Mouse (Mus musculus): ENCODE measurements around the gene Sdf4. TPM values are rescaled to one million over a fixed set of nuclear protein-coding genes. Genes with fewer than 3 reads are reported as not detected.
A peak's percentile ranks its signal among the peaks of the same experiment; 100 is the strongest.

Sdf4 gene
- total and polyA plus RNA-seq, 3 experiments = 111 to 117 TPM; not detected in 1

GRCm38 (mm10) chr4:155991211-155991907 lies 1.3 kb upstream of the Sdf4 start:
- H3K9ac ChIP-seq (ENCODE audit: control insufficient read depth, low read depth, low read length, poor library complexity, severe bottlenecking) = peak overlapping the region; percentile 92
- H3K79me2 ChIP-seq (ENCODE audit: control insufficient read depth, insufficient read depth, low read length, poor library complexity) = peaks cover 48% of the 10 kb centered on the region
- peak overlapping the region; percentile 64 to 72 for H3K4me3 ChIP-seq (ENCODE audit: control insufficient read depth in 1 of 2, insufficient read depth in 1 of 2, low read depth in 2 of 2, low read length in 2 of 2)
- DNase-seq (ENCODE audit: low read depth, low spot score) = peak; percentile 73
- peaks cover 2 to 38% of the 10 kb centered on the region in 2 experiments; a peak in 3 of 4 replicates for H3K36me3 ChIP-seq (ENCODE audit: control insufficient read depth in 1 of 2, insufficient read depth in 2 of 2, low read length in 2 of 2)
- peaks cover 7 to 39% of the 10 kb centered on the region in 2 experiments for H3K4me1 ChIP-seq (ENCODE audit: control insufficient read depth in 1 of 2, insufficient read depth in 2 of 2, low read length in 2 of 2)
- no peaks in the 10 kb centered on the region for H3K9me3 ChIP-seq (replicated peaks; ENCODE audit: insufficient read depth, low read length)
- peak overlapping the region; percentile 86 for H3K27ac ChIP-seq (ENCODE audit: control insufficient read depth, low read depth, low read length)
- H3K27me3 ChIP-seq (ENCODE audit: control insufficient read depth in 1 of 2, insufficient read depth in 2 of 2, low read length in 2 of 2) = no peaks in the 10 kb centered on the region
- TF ChIP-seq MYC (IDR thresholded peaks at IDR 0.05; ENCODE audit: low read depth, low read length) (no peak), POLR2AphosphoS5 (IDR thresholded peaks at IDR 0.05; ENCODE audit: borderline replicate concordance, low read depth, low read length) (no peak), MEF2A (IDR thresholded peaks at IDR 0.05; ENCODE audit: extremely low read depth, insufficient replicate concordance, low read depth, low read length, poor library complexity, severe bottlenecking) (no peak), RCOR1 (IDR thresholded peaks at IDR 0.05; ENCODE audit: low read depth, low read length) (no peak), ETS1 (IDR thresholded peaks at IDR 0.05; ENCODE audit: low read depth, low read length) (0 out of 2 replicates have a peak, but pooled peaks have one; percentile 18), ZC3H11A (IDR thresholded peaks at IDR 0.05; ENCODE audit: low read depth, low read length) (no peak), NELFE (IDR thresholded peaks at IDR 0.05; ENCODE audit: low read depth, low read length) (0 out of 2 replicates have a peak, but pooled peaks have one; percentile 25), MAX (IDR thresholded peaks at IDR 0.05; ENCODE audit: low read length) (no peak), ELF1 (IDR thresholded peaks at IDR 0.05; ENCODE audit: low read depth, low read length) (no peak), ZMIZ1 (IDR thresholded peaks at IDR 0.05; ENCODE audit: low read depth, low read length) (no peak), KAT2A (conservative IDR thresholded peaks at IDR 0.05; ENCODE audit: low read depth, low read length) (no peak), BHLHE40 (IDR thresholded peaks at IDR 0.05; ENCODE audit: borderline replicate concordance, low read depth, low read length) (no peak), CHD1 (IDR thresholded peaks at IDR 0.05; ENCODE audit: low read depth, low read length) (no peak), NRF1 (IDR thresholded peaks at IDR 0.05; ENCODE audit: insufficient read depth, low read depth, low read length, poor library complexity, severe bottlenecking) (peak; percentile 72), ZKSCAN1 (IDR thresholded peaks at IDR 0.05; ENCODE audit: low read depth, low read length) (no peak), MAZ (IDR thresholded peaks at IDR 0.05; ENCODE audit: low read depth, low read length) (no peak), CTCF (IDR thresholded peaks at IDR 0.05 in 2 of 3, conservative IDR thresholded peaks at IDR 0.05 in 1 of 3; ENCODE audit: control insufficient read depth in 1 of 3, insufficient read depth in 1 of 3, low read depth in 2 of 3, low read length in 3 of 3, poor library complexity in 1 of 3, severe bottlenecking in 1 of 3) (no peak), CHD2 (IDR thresholded peaks at IDR 0.05; ENCODE audit: low read length) (no peak), RAD21 (IDR thresholded peaks at IDR 0.05; ENCODE audit: low read depth, low read length) (no peak), GATA1 (IDR thresholded peaks at IDR 0.05; ENCODE audit: low read depth, low read length) (no peak), JUND (IDR thresholded peaks at IDR 0.05; ENCODE audit: low read depth, low read length) (no peak), GABPA (IDR thresholded peaks at IDR 0.05; ENCODE audit: low read depth, low read length) (no peak), HCFC1 (IDR thresholded peaks at IDR 0.05; ENCODE audit: low read depth, low read length) (peak; percentile 47), E2F4 (IDR thresholded peaks at IDR 0.05; ENCODE audit: borderline replicate concordance, low read depth, low read length) (no peak), MXI1 (IDR thresholded peaks at IDR 0.05; ENCODE audit: low read depth, low read length) (peak; percentile 50), TCF12 (IDR thresholded peaks at IDR 0.05; ENCODE audit: low read depth, low read length) (no peak), USF1 (IDR thresholded peaks at IDR 0.05; ENCODE audit: low read depth, low read length) (no peak), POLR2AphosphoS2 (IDR thresholded peaks at IDR 0.05; ENCODE audit: low read length) (no peak), ZNF384 (IDR thresholded peaks at IDR 0.05; ENCODE audit: low read depth, low read length) (no peak), UBTF (IDR thresholded peaks at IDR 0.05; ENCODE audit: borderline replicate concordance, insufficient read depth, low read depth, low read length) (no peak), TAL1 (IDR thresholded peaks at IDR 0.05; ENCODE audit: low read length) (no peak), USF2 (IDR thresholded peaks at IDR 0.05; ENCODE audit: borderline replicate concordance in 1 of 2, insufficient read depth in 1 of 2, low read depth in 1 of 2, low read length in 2 of 2) (no peak), EP300 (IDR thresholded peaks at IDR 0.05; ENCODE audit: low read depth in 1 of 2, low read length in 2 of 2) (0 out of 4 replicates have a peak, but pooled peaks of 1 of the 2 experiments have one; percentile 18), MYB (IDR thresholded peaks at IDR 0.05; ENCODE audit: low read depth, low read length) (no peak), MAFK (IDR thresholded peaks at IDR 0.05; ENCODE audit: borderline replicate concordance, low read depth, low read length) (no peak), TBP (IDR thresholded peaks at IDR 0.05; ENCODE audit: low read depth, low read length) (no peak)

All from MEL (cell line).